Mouse (Mus musculus): Measurements from ENCODE around the gene Bbx.
A peak's percentile ranks its signal among the peaks of the same experiment; 100 is the strongest.

Bbx gene

GRCm38 (mm10) chr16:50432062-50432878 lies at the start of gene Bbx:
TSS of gene Bbx (minus strand) at chr16:50432390.
- peak; percentile 96 for DNase-seq (ENCODE audit: low spot score)

- DNase-seq (ENCODE audit: low spot score) = no peak
Measured at GRCm38 (mm10) chr16:50481892-50482291, 49.7 kb upstream of the Bbx start.

- DNase-seq (ENCODE audit: low spot score) = no peak
Measured at GRCm38 (mm10) chr16:50481341-50481740, 49.2 kb upstream of the Bbx start.

- no peak for DNase-seq (ENCODE audit: low spot score)
Measured at GRCm38 (mm10) chr16:50478695-50479094, 46.5 kb upstream of the Bbx start.

- no peak for DNase-seq (ENCODE audit: low spot score)
Measured at GRCm38 (mm10) chr16:50477628-50478027, 45.4 kb upstream of the Bbx start.

- DNase-seq (ENCODE audit: low spot score) = peak; percentile 33
Measured at GRCm38 (mm10) chr16:50462226-50462870, 30.2 kb upstream of the Bbx start.

GRCm38 (mm10) chr16:50459146-50459545 lies 27.0 kb upstream of the Bbx start:
- peak; percentile 67 for DNase-seq (ENCODE audit: low spot score)

GRCm38 (mm10) chr16:50456053-50456452 lies 23.9 kb upstream of the Bbx start:
- DNase-seq (ENCODE audit: low spot score) = no peak

- DNase-seq (ENCODE audit: low spot score) = no peak
Measured at GRCm38 (mm10) chr16:50449086-50449485, 16.9 kb upstream of the Bbx start.

GRCm38 (mm10) chr16:50445014-50445413 lies 12.8 kb upstream of the Bbx start:
- no peak for DNase-seq (ENCODE audit: low spot score)

GRCm38 (mm10) chr16:50438816-50439215 lies 6.6 kb upstream of the Bbx start:
- DNase-seq (ENCODE audit: low spot score) = no peak

GRCm38 (mm10) chr16:50437788-50438187 lies 5.6 kb upstream of the Bbx start:
- no peak for DNase-seq (ENCODE audit: low spot score)

GRCm38 (mm10) chr16:50437331-50437730 lies 5.1 kb upstream of the Bbx start:
- no peak for DNase-seq (ENCODE audit: low spot score)

- peak; percentile 88 for DNase-seq (ENCODE audit: low spot score)
Measured at GRCm38 (mm10) chr16:50431011-50431981, 894 bp downstream of the Bbx start.

GRCm38 (mm10) chr16:50430515-50430877 lies 1.7 kb downstream of the Bbx start:
- DNase-seq (ENCODE audit: low spot score) = no peak

- peak; percentile 81 for DNase-seq (ENCODE audit: low spot score)
Measured at GRCm38 (mm10) chr16:50429692-50430514, 2.3 kb downstream of the Bbx start.

GRCm38 (mm10) chr16:50428871-50429691 lies 3.1 kb downstream of the Bbx start:
- DNase-seq (ENCODE audit: low spot score) = peak; percentile 58

- DNase-seq (ENCODE audit: low spot score) = no peak
Measured at GRCm38 (mm10) chr16:50420130-50420529, 12.1 kb downstream of the Bbx start.

- DNase-seq (ENCODE audit: low spot score) = no peak
Measured at GRCm38 (mm10) chr16:50415406-50415805, 16.8 kb downstream of the Bbx start.

GRCm38 (mm10) chr16:50402851-50403250 lies 29.3 kb downstream of the Bbx start:
- DNase-seq (ENCODE audit: low spot score) = no peak

GRCm38 (mm10) chr16:50399775-50400174 lies 32.4 kb downstream of the Bbx start:
- DNase-seq (ENCODE audit: low spot score) = no peak

Data from yolk sac, embryonic 10.5 days (tissue).